Mouse (Mus musculus) ES-Bruce4 (cell line): ENCODE measurements around the gene Asrgl1.

Experiments
- CTCF ChIP-seq: IDR thresholded peaks from one replicate; pipeline ENCODE4 v1.8.1; 2011; ENCODE audit warnings: low read depth, low read length
- EP300 ChIP-seq: IDR thresholded peaks from 2 replicates; pipeline ENCODE4 v1.6.1; 2011; ENCODE audit warnings: low read depth, low read length; ENCODE audit not compliant: insufficient read depth
- POLR2A ChIP-seq: IDR thresholded peaks from one replicate; pipeline ENCODE4 v1.8.1; 2011; ENCODE audit warnings: low read length; ENCODE audit not compliant: insufficient read depth

DNA sequence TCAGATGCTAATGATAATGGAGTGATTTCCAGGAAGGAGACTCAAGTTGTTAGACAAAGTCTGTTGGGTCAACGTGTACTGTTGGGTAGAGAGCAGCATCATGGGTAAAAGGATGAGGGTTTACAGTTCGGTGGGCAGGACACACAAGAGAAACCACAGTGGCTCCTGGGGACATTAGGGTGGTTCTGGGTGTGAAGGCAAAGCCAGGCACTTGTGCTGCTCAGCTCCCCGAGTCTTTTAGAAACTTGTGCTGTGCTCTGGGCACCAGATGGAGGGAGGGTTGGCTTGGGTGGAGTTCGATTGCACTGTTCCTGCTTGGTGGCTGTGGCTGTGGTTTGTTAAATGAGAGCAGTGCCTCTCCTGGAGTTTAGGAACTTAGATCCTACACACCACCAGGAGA is 31.4 kb downstream of the Asrgl1 start:
- TF ChIP-seq CTCF: no peak
- TF ChIP-seq EP300: no peak
- TF ChIP-seq POLR2A: no peak
